Mouse (Mus musculus) right cerebral cortex, postnatal 36 days (tissue): ENCODE results near the gene Ppp4r4.
A peak's percentile ranks its signal among the peaks of the same experiment; 100 is the strongest.
"Not testable (repeated sequence)": the region's sequence is repeated elsewhere in the genome, so short reads cannot be mapped to it uniquely, and the experiment has no call there.

ENCODE experiments used
- DNase-seq, 2 experiments: peaks; one replicate each; pipeline ENCODE4 v3.0.0; 2022; ENCODE audit warnings: low spot score in 2 of 2, mixed read lengths in 1 of 2

The Ppp4r4 gene

DNA sequence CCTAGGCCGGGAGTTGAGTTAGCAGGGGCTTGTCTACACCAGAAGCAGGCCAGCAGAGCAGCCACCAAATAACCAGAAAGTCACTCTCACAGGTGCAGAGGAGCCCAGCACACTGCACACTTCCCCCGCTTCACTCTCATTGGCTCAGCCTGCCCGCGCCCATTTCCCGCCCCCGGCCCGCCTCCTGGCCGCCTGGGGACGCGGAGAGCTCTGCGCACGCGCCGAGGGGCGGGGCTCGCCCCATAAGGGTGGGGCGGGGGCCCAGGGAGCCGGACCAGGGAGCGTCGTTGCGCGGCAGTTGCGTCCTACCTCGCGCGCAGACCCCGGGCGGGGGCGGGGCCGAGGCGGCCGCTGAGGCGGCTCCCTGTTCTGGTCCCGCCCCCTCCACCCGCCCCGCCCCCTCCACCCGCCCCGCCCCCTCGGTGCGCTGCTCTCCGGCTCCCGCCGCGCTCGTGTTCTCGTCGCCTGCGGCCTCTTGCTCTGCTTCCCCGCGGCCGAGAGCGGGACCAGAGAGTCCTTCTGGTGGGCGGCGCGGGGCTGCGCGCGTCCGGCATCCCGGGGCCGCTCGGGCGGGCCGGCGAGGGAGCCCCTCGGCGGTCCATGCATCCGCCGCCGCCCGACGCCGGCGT is at the start of gene Ppp4r4:
Gene Ppp4r4 (plus strand): TSS at position 264 of the 629 bp plus-strand sequence.
- DNase-seq: peak; percentile 91

GRCm38 (mm10) chr12:103482781-103483180 is 49.3 kb upstream of the Ppp4r4 start:
- DNase-seq: no peak

GRCm38 (mm10) chr12:103484200-103484972 is 47.7 kb upstream of the Ppp4r4 start:
- not testable (repeated sequence) for DNase-seq

DNA sequence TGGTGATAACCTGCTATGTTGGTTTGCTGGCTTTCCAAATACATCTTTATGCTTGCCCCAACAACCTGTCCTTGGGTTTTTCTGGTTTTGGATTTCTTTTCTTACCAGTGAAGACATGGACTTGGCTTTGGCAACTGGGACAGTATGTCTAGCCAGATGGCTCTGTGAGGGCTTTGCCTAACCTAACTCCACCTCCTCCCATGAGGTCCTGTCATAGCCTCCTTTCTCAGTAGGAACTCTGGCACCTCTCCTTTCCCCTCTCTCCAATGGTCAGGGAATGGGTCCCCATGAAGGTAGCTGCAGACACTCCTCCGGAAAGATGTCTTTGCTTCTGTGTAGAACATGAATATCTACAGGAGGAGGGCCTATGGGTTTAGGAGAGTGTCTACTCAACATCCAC is 45.4 kb upstream of the Ppp4r4 start:
- DNase-seq: no peak

DNA sequence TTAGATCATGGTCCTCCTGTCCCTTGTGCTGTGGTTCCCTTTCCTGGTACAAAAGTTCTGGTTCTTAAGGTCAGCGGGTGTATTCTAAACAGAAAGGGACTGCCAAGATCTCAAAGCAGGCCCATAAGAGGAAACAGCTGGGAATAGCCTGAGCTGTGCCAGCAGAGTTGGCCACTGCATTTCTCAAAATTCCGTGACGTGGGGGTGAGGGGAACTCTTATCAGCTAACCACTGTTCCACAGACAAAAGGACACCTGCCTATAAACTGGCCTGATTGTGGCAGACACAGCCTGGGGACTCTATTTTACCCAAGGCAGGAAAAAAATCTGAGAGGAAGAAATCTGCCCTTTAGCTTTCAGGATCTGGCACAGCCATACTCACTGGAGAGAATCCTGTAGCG is 44.8 kb upstream of the Ppp4r4 start:
- DNase-seq: no peak

DNA sequence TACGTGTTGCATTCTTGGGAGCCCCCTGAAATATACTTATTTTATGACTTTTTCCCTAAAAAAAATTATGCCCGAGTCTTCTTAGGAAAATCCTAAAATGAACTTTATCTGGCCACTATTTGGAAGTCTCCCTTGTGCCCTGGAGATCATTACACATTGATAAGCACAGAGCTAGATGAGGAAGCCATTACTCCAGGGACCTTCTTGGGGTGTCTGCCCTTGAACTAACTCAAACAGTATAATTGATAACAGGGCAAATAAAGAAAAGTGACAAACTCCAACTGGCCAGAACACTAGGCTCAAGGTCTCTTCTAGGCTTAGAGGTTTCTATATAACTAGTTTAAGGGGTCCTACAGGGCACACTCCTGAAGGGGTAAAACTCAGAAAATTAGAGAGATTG is 44.3 kb upstream of the Ppp4r4 start:
- DNase-seq: no peak

DNA sequence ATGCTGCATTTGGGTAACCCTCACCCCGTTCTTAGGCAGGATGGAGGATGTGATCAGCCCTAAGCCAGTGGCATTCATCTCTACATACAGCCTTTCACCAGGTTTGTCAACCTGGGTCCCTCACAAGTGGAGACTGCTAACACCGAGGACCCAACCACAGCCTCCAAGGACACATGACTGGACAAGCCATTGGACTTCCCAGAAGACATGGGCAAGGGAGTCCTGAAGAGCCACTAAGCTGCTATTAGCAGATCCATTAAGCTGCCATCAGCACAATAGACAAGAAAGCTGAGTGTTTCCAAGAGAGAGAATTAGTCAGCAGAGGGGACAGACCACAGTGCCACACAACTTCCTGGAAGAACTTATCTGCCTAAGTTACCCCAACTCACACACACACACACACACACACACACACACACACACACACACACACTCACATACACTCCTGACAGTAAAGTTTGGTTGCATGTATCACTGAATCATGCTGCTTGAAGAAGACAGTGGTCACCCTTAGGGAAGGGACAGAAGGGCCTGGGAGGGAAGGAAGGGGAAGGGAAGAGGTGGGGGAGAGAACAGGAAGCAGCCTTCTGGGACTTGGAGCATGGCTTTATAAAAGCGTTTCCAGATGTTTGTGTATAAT is 40.9 kb upstream of the Ppp4r4 start:
- no peak for DNase-seq

- peak; percentile 32 to 38 for DNase-seq
These were observed 39.3 kb upstream of the Ppp4r4 start for GRCm38 (mm10) chr12:103492767-103493166.

- DNase-seq: no peak
These were observed 37.6 kb upstream of the Ppp4r4 start for GRCm38 (mm10) chr12:103494486-103494885.

DNA sequence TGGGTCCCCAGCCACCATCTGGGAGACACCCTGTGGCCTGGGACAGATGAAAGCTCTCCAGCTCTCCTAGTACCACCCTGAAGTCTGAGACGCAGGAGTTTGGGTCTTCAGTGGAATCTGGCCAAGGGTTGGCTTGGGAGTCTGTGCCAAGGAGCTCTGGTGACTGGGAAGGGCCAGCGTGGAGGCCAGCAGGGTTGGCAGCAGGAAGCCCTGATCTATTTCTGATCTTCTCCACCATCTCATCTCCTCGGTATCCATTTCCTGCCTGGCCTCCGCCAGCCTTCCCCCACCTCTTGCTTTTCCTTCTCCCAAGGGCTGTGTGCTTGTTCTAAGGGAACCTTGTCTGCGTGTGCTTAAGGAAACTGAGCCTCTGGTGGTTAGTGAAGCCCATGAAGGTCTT is 33.3 kb upstream of the Ppp4r4 start:
- DNase-seq: no peak

GRCm38 (mm10) chr12:103499261-103499660 is 32.8 kb upstream of the Ppp4r4 start:
- DNase-seq: no peak

DNA sequence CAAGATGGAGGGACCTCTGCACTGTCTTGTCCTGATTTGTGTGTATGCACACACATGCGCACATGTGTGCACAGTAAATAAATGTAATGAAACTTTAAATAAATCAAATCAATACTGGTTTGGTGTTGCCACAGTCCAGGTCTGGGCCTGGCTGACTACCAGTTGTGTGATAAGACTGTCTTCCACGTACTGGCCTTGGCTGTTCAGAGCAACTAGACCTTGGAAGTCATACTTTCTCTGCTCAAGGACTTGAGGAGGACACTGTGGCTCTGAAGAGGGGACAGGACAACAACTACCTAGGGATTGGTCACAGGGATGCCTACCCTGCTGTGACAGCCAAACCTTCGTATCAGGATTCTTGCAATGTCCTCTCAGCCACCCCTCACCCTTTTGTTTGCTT is 28.8 kb upstream of the Ppp4r4 start:
- DNase-seq: no peak

GRCm38 (mm10) chr12:103504402-103504801 is 27.7 kb upstream of the Ppp4r4 start:
- DNase-seq: no peak

GRCm38 (mm10) chr12:103508346-103508745 is 23.7 kb upstream of the Ppp4r4 start:
- no peak for DNase-seq

DNA sequence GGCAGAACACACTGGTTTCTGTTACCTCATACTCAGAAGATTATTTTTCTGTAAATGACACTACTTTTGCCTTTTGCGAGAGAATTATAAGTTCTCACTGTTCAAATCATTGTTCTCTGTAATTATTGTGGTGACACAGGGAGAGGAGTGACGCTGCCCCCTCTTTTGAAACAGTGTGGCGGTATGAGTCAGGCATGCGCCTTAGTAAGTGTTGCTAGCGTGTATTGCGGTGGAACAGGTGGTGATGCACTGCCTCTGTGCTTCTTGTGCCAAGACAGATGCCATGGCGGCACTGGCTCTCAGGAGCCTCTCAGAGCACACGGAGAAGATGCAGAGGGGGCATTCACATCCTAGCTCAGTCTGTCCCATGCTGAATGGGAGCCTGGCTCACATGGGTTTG is 22.2 kb upstream of the Ppp4r4 start:
- peak; percentile 44 to 63 for DNase-seq

GRCm38 (mm10) chr12:103511586-103511985 is 20.5 kb upstream of the Ppp4r4 start:
- DNase-seq: no peak

DNA sequence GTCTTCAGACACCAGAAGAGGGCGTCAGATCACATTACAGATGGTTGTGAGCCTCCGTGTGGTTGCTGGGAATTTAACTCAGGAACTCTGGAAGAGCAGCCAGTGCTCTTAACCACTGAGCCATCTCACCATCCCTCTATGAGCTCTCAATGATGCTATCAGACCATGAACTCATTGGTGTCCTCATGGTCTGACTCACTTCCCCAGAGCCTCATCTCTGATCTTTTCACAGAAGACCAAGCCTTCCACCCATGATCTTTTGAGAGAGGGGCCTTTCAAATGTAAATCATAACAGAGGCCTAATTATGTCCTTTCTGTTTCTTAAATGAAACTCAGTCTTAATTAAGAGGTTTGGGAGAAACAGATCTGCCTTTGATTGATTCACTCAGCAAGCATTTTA is 19.0 kb upstream of the Ppp4r4 start:
- DNase-seq: no peak

DNA sequence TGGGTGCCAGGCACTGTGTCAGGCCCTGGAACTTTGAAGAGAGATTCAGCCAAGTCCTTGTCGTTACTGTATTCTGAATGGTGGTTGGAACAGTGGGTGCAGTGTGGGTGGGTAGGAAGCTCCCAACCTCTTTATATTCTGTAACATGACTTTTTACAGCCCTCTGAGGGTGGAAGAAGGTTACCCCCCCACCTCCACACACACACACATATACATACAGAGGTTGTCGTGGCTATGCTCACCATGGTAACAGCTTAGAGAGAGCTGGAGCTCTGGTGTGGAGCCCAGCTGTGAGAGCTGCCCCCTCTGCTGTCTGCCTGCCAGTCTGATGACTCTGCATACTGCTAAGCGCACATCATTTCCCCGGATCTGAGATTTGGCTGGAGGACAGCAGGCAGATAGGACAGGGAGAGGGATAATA is 18.6 kb upstream of the Ppp4r4 start:
- DNase-seq: peak; percentile 63 to 73

- peak; percentile 48 to 71 for DNase-seq
These were observed 17.7 kb upstream of the Ppp4r4 start for GRCm38 (mm10) chr12:103514354-103514753.

DNA sequence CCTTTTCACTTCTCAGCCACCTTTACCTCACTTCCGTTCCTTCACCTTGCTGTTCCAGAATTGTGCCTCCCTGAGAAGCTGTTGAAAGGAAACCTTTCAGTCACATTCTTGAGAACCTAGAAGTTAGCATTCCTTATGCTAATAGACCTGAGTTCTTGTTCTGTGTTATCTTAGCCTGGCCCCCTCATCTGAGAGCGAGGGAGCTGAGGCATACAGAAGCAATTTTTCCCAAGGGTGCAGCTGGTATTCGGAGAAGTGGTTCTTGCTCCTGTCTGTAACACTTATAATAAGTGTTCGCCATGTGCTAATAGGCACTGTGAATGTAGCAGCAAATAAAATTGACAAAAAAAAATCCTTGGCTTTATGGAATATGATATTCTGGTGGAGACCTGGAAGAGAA is 16.4 kb upstream of the Ppp4r4 start:
- no peak for DNase-seq

DNA sequence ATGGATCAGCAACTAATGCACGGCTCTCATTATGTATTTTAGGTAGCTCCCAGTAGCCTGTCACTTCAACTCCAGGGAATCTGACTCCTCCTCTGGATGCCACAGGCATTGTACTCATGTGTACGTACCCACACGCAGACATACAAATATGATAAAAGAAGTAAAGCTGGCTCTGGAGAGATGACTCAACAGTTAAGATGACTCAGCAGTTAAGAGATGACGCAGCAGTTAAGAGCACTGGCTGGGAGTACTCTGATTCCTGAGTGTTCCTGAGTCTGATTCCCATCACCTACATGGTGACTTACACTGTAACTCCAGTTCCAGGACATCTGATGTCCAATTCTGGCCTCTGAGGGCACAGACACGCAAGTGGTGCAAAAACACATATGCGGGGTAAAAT is 13.4 kb upstream of the Ppp4r4 start:
- DNase-seq: no peak

GRCm38 (mm10) chr12:103530596-103530995 is 1.5 kb upstream of the Ppp4r4 start:
- DNase-seq: no peak
